Mouse (Mus musculus): Measurements from ENCODE around the gene Slc12a8. TPM values are rescaled to one million over a fixed set of nuclear protein-coding genes. Genes with fewer than 3 reads are reported as not detected.
A peak's percentile ranks its signal among the peaks of the same experiment; 100 is the strongest.

Slc12a8 gene
- polyA plus RNA-seq, 1 experiment from 2014 or later, result 4.0 TPM

- Histone ChIP-seq H3K27me3 (ENCODE audit: control insufficient read depth, insufficient read depth, low read length) (no peaks in the 10 kb centered on the region), H3K9ac (ENCODE audit: low read length) (no peak overlapping the region; the same call in 1 of the 2 replicates), H3K36me3 (ENCODE audit: control insufficient read depth, insufficient read depth, low read length) (no peaks in the 10 kb centered on the region; the same call in 1 of the 2 replicates), H3K27ac (replicated peaks) (peak overlapping the region; percentile 78), H3K9me3 (ENCODE audit: control insufficient read depth, low read length) (no peaks in the 10 kb centered on the region), H3K4me1 (replicated peaks; ENCODE audit: control insufficient read depth, insufficient read depth) (peaks cover 4% of the 10 kb centered on the region; the same call in 1 of the 2 replicates), H3K4me3 (ENCODE audit: low read depth, low read length) (no peak overlapping the region), H3K4me2 (replicated peaks; ENCODE audit: low read depth) (0 out of 2 replicates have a peak overlapping the region, but pooled peaks have one; percentile 27)
- ATAC-seq (ENCODE audit: low FRiP score, low TSS enrichment), result peak; percentile 25; the same call in 1 of the 2 replicates
- DNase-seq (ENCODE audit: low spot score), result peak; percentile 45
- TF ChIP-seq CTCF (IDR thresholded peaks at IDR 0.05; ENCODE audit: low read depth) (no peak), EP300 (optimal IDR thresholded peaks at IDR 0.05) (no peak)
- WGBS, result 27% methylated on average over 12 of the region's 12 CpGs
Observed at GRCm38 (mm10) chr16:33562874-33563537, 45.9 kb downstream of the Slc12a8 start.

GRCm38 (mm10) chr16:33563538-33564013, 46.4 kb downstream of the Slc12a8 start:
- Histone ChIP-seq H3K9me3 (ENCODE audit: control insufficient read depth, low read length) (no peaks in the 10 kb centered on the region), H3K4me3 (ENCODE audit: low read depth, low read length) (no peak overlapping the region), H3K27me3 (ENCODE audit: control insufficient read depth, insufficient read depth, low read length) (no peaks in the 10 kb centered on the region), H3K9ac (ENCODE audit: low read length) (no peak overlapping the region), H3K4me1 (replicated peaks; ENCODE audit: control insufficient read depth, insufficient read depth) (peaks cover 4% of the 10 kb centered on the region; the same call in 1 of the 2 replicates), H3K36me3 (ENCODE audit: control insufficient read depth, insufficient read depth, low read length) (no peaks in the 10 kb centered on the region; the same call in 1 of the 2 replicates), H3K4me2 (replicated peaks; ENCODE audit: low read depth) (0 out of 2 replicates have a peak overlapping the region, but pooled peaks have one; percentile 27), H3K27ac (replicated peaks) (peak overlapping the region; percentile 78)
- peak; percentile 33; the same call in 1 of the 2 replicates for ATAC-seq (ENCODE audit: low FRiP score, low TSS enrichment)
- DNase-seq (ENCODE audit: low spot score), result no peak
- 22% methylated on average over 5 of the region's 5 CpGs for WGBS
- TF ChIP-seq EP300 (optimal IDR thresholded peaks at IDR 0.05) (peak; percentile 52), CTCF (IDR thresholded peaks at IDR 0.05; ENCODE audit: low read depth) (no peak)

GRCm38 (mm10) chr16:33566467-33566866, 49.3 kb downstream of the Slc12a8 start:
- TF ChIP-seq CTCF (IDR thresholded peaks at IDR 0.05; ENCODE audit: low read depth) (no peak), EP300 (optimal IDR thresholded peaks at IDR 0.05) (no peak)
- WGBS, result 89% methylated on average over 10 of the region's 10 CpGs

GRCm38 (mm10) chr16:33567736-33568135, 50.6 kb downstream of the Slc12a8 start:
- no peak overlapping the region for H3K9ac ChIP-seq (ENCODE audit: low read length)
- 71% methylated on average over 4 of the region's 4 CpGs for WGBS
- H3K4me2 ChIP-seq (replicated peaks; ENCODE audit: low read depth), result no peak overlapping the region
- H3K27me3 ChIP-seq (ENCODE audit: control insufficient read depth, insufficient read depth, low read length), result no peaks in the 10 kb centered on the region
- H3K4me1 ChIP-seq (replicated peaks; ENCODE audit: control insufficient read depth, insufficient read depth), result peaks cover 4% of the 10 kb centered on the region; the same call in 1 of the 2 replicates
- H3K9me3 ChIP-seq (ENCODE audit: control insufficient read depth, low read length), result no peaks in the 10 kb centered on the region
- H3K4me3 ChIP-seq (ENCODE audit: low read depth, low read length), result no peak overlapping the region
- ATAC-seq (ENCODE audit: low FRiP score, low TSS enrichment), result no peak
- TF ChIP-seq EP300 (optimal IDR thresholded peaks at IDR 0.05), result no peak
- no peak for TF ChIP-seq CTCF (IDR thresholded peaks at IDR 0.05; ENCODE audit: low read depth)
- DNase-seq (ENCODE audit: low spot score), result no peak
- no peaks in the 10 kb centered on the region for H3K36me3 ChIP-seq (ENCODE audit: control insufficient read depth, insufficient read depth, low read length)
- no peak overlapping the region for H3K27ac ChIP-seq (replicated peaks)

More at GRCm38 (mm10) chr16:33566467-33566866, 49.3 kb downstream of the Slc12a8 start:
- Histone ChIP-seq H3K27me3 (ENCODE audit: control insufficient read depth, insufficient read depth, low read length) (no peaks in the 10 kb centered on the region), H3K9ac (ENCODE audit: low read length) (no peak overlapping the region), H3K4me1 (replicated peaks; ENCODE audit: control insufficient read depth, insufficient read depth) (peaks cover 4% of the 10 kb centered on the region; the same call in 1 of the 2 replicates), H3K9me3 (ENCODE audit: control insufficient read depth, low read length) (no peaks in the 10 kb centered on the region), H3K4me2 (replicated peaks; ENCODE audit: low read depth) (no peak overlapping the region), H3K4me3 (ENCODE audit: low read depth, low read length) (no peak overlapping the region), H3K27ac (replicated peaks) (no peak overlapping the region), H3K36me3 (ENCODE audit: control insufficient read depth, insufficient read depth, low read length) (no peaks in the 10 kb centered on the region; the same call in 1 of the 2 replicates)
- no peak for ATAC-seq (ENCODE audit: low FRiP score, low TSS enrichment)
- no peak for DNase-seq (ENCODE audit: low spot score)

GRCm38 (mm10) chr16:33568269-33569016, 51.3 kb downstream of the Slc12a8 start:
- WGBS, result 62% methylated on average over 12 of the region's 12 CpGs
- H3K27me3 ChIP-seq (ENCODE audit: control insufficient read depth, insufficient read depth, low read length), result no peaks in the 10 kb centered on the region
- ATAC-seq (ENCODE audit: low FRiP score, low TSS enrichment), result no peak

More at GRCm38 (mm10) chr16:33568269-33569016, 51.3 kb downstream of the Slc12a8 start:
- TF ChIP-seq CTCF (IDR thresholded peaks at IDR 0.05; ENCODE audit: low read depth) (no peak), EP300 (optimal IDR thresholded peaks at IDR 0.05) (no peak)
- Histone ChIP-seq H3K27ac (replicated peaks) (no peak overlapping the region), H3K9me3 (ENCODE audit: control insufficient read depth, low read length) (no peaks in the 10 kb centered on the region), H3K4me3 (ENCODE audit: low read depth, low read length) (no peak overlapping the region), H3K4me2 (replicated peaks; ENCODE audit: low read depth) (no peak overlapping the region), H3K4me1 (replicated peaks; ENCODE audit: control insufficient read depth, insufficient read depth) (no peaks in the 10 kb centered on the region), H3K36me3 (ENCODE audit: control insufficient read depth, insufficient read depth, low read length) (no peaks in the 10 kb centered on the region), H3K9ac (ENCODE audit: low read length) (no peak overlapping the region)
- no peak for DNase-seq (ENCODE audit: low spot score)
